Mouse (Mus musculus) intestine, embryonic 14.5 days (tissue): ENCODE data around the gene Galk1. TPM values are rescaled to one million over a fixed set of nuclear protein-coding genes. Genes with fewer than 3 reads are reported as not detected.
"Not testable (repeated sequence)": the region's sequence is repeated elsewhere in the genome, so short reads cannot be mapped to it uniquely, and the experiment has no call there.

ENCODE experiments used
- ATAC-seq: fragments of 200-750 bp; cut with Nextera tagmentation; replicated peaks from 2 replicates; pipeline ENCODE4 v1.8.0; 2017; ENCODE audit warnings: low read depth, moderate number of reproducible peaks, moderate TSS enrichment, moderate library complexity; ENCODE audit not compliant: low FRiP score, low TSS enrichment
- DNase-seq: peaks from one replicate; pipeline ENCODE4 v3.0.0-alpha.2; 2018; ENCODE audit warnings: low spot score
- H3K27ac ChIP-seq: fragments of 300-500 bp; sonication (generic); 2 replicates; pipeline ENCODE4 v1.5.1; 2014; ENCODE audit warnings: low read depth, mild to moderate bottlenecking, control low read depth
- H3K27me3 ChIP-seq: fragments of 300-500 bp; sonication (generic); replicated peaks from 2 replicates; pipeline ENCODE4 v1.6.1; 2014; ENCODE audit warnings: low read length, control low read depth; ENCODE audit not compliant: control insufficient read depth, insufficient read depth
- H3K36me3 ChIP-seq: fragments of 300-500 bp; sonication (generic); 2 replicates; pipeline ENCODE4 v1.6.1; 2014; ENCODE audit warnings: low read length, control low read depth; ENCODE audit not compliant: control insufficient read depth, insufficient read depth
- H3K4me1 ChIP-seq: fragments of 300-500 bp; sonication (generic); replicated peaks from 2 replicates; pipeline ENCODE4 v1.6.1; 2014; ENCODE audit warnings: low read length, control low read depth, mixed read lengths; ENCODE audit not compliant: control insufficient read depth, insufficient read depth
- H3K4me2 ChIP-seq: fragments of 300-500 bp; sonication (generic); 2 replicates; pipeline ENCODE4 v1.6.1; 2014; ENCODE audit warnings: low read length
- H3K4me3 ChIP-seq: fragments of 300-500 bp; sonication (generic); 2 replicates; pipeline ENCODE4 v1.5.1; 2014; ENCODE audit warnings: low read depth, low read length, control low read depth, mixed read lengths
- H3K9ac ChIP-seq: fragments of 300-500 bp; sonication (generic); 2 replicates; pipeline ENCODE4 v1.6.1; 2014; ENCODE audit warnings: mild to moderate bottlenecking, low read length
- H3K9me3 ChIP-seq: fragments of 300-500 bp; sonication (generic); 2 replicates; pipeline ENCODE4 v1.6.1; 2016; ENCODE audit warnings: low read length, control low read depth; ENCODE audit not compliant: control insufficient read depth
- WGBS: fragments of 180-500 bp; shearing (Covaris S2); extraction: QIAGEN DNeasy Blood & Tissue Kit; methylation state at CpG from one replicate; pipeline ENCODE4 v1.1.7; 2014; 5-methylcytosine and 5-hydroxymethylcytosine counted together
- polyA plus RNA-seq: library from polyadenylated mRNA; unstranded; fragments of >200 nt; fragmentation: Nextera tagmentation; extraction: Ambion mirVana; gene quantifications from 2 replicates; pipeline ENCODE4 v1.2.1, GENCODE M21; 2014

Galk1 gene
- polyA plus RNA-seq, 1 experiment from 2014 or later: 236 TPM

- Histone ChIP-seq H3K27me3 (no peaks in the 10 kb centered on the region), H3K36me3 (peaks cover 20% of the 10 kb centered on the region), H3K9me3 (no peaks in the 10 kb centered on the region), H3K27ac (no peak overlapping the region), H3K4me1 (peaks cover 8% of the 10 kb centered on the region), H3K4me2 (no peak overlapping the region), H3K4me3 (no peak overlapping the region), H3K9ac (no peak overlapping the region)
- 90% methylated on average over 3 of the region's 3 CpGs for WGBS
- ATAC-seq: no peak
- no peak for DNase-seq
Observed at GRCm38 (mm10) chr11:116025056-116025845, 12.7 kb upstream of the Galk1 start.

GRCm38 (mm10) chr11:116024356-116024808 lies 11.9 kb upstream of the Galk1 start:
- Histone ChIP-seq H3K27me3 (no peaks in the 10 kb centered on the region), H3K9me3 (no peaks in the 10 kb centered on the region), H3K27ac (peak overlapping the region; percentile 99), H3K36me3 (peaks cover 20% of the 10 kb centered on the region), H3K4me3 (peak overlapping the region; percentile 93), H3K4me1 (peaks cover 5% of the 10 kb centered on the region; the same call in 1 of the 2 replicates), H3K9ac (peak overlapping the region; percentile 100), H3K4me2 (no peak overlapping the region)
- DNase-seq (peak; percentile 100), ATAC-seq (peak; percentile 88)
- 0% methylated on average over 37 of the region's 37 CpGs for WGBS

GRCm38 (mm10) chr11:116023771-116024355 lies 11.3 kb upstream of the Galk1 start:
- H3K4me1 ChIP-seq: peaks cover 5% of the 10 kb centered on the region; the same call in 1 of the 2 replicates
- H3K4me2 ChIP-seq: peak overlapping the region; percentile 46
- under 1% methylated on average over 54 of the region's 57 CpGs for WGBS
- peak; percentile 59 for ATAC-seq
- H3K9me3 ChIP-seq: no peaks in the 10 kb centered on the region
- H3K27ac ChIP-seq: peak overlapping the region; percentile 99
- H3K4me3 ChIP-seq: peak overlapping the region; percentile 93
- DNase-seq: peak; percentile 91
- peak overlapping the region; percentile 100 for H3K9ac ChIP-seq
- H3K27me3 ChIP-seq: no peaks in the 10 kb centered on the region
- H3K36me3 ChIP-seq: peaks cover 20% of the 10 kb centered on the region

GRCm38 (mm10) chr11:116023074-116023770 lies 10.7 kb upstream of the Galk1 start:
- 4% methylated on average over 18 of the region's 18 CpGs for WGBS
- ATAC-seq: not testable (repeated sequence)
- peak; percentile 72 for DNase-seq

GRCm38 (mm10) chr11:116022256-116022780 lies 9.8 kb upstream of the Galk1 start:
- WGBS: 60% methylated on average over 4 of the region's 4 CpGs
- peak overlapping the region; percentile 71 for H3K4me2 ChIP-seq
- no peak for ATAC-seq
- H3K9me3 ChIP-seq: no peaks in the 10 kb centered on the region
- peaks cover 5% of the 10 kb centered on the region; the same call in 1 of the 2 replicates for H3K4me1 ChIP-seq
- H3K27me3 ChIP-seq: no peaks in the 10 kb centered on the region
- H3K9ac ChIP-seq: peak overlapping the region; percentile 48
- DNase-seq: no peak
- no peak overlapping the region for H3K27ac ChIP-seq
- peak overlapping the region; percentile 42 for H3K4me3 ChIP-seq
- peaks cover 20% of the 10 kb centered on the region for H3K36me3 ChIP-seq

More at GRCm38 (mm10) chr11:116023074-116023770, 10.7 kb upstream of the Galk1 start:
- Histone ChIP-seq H3K9ac (peak overlapping the region; percentile 100), H3K36me3 (peaks cover 20% of the 10 kb centered on the region), H3K27ac (peak overlapping the region; percentile 99), H3K4me2 (peak overlapping the region; percentile 71), H3K4me3 (peak overlapping the region; percentile 93)
- not testable (repeated sequence) for H3K4me1 ChIP-seq, H3K27me3 ChIP-seq, H3K9me3 ChIP-seq

GRCm38 (mm10) chr11:116021328-116022220 lies 9.1 kb upstream of the Galk1 start:
- H3K4me2 ChIP-seq: peak overlapping the region; percentile 71
- H3K4me3 ChIP-seq: peak overlapping the region; percentile 42
- 72% methylated on average over 6 of the region's 6 CpGs for WGBS
- H3K27me3 ChIP-seq: no peaks in the 10 kb centered on the region
- H3K36me3 ChIP-seq: peaks cover 20% of the 10 kb centered on the region
- H3K27ac ChIP-seq: no peak overlapping the region
- H3K9ac ChIP-seq: no peak overlapping the region
- peaks cover 5% of the 10 kb centered on the region; the same call in 1 of the 2 replicates for H3K4me1 ChIP-seq
- no peak for ATAC-seq
- no peaks in the 10 kb centered on the region for H3K9me3 ChIP-seq
- peak; percentile 67 for DNase-seq

GRCm38 (mm10) chr11:116020519-116020922 lies 8.0 kb upstream of the Galk1 start:
- H3K27ac ChIP-seq: no peak overlapping the region
- no peaks in the 10 kb centered on the region for H3K27me3 ChIP-seq
- no peak overlapping the region for H3K4me3 ChIP-seq
- 51% methylated on average over 1 of the region's 1 CpGs for WGBS
- no peaks in the 10 kb centered on the region for H3K9me3 ChIP-seq
- DNase-seq (peak; percentile 71), ATAC-seq (no peak)
- peaks cover 20% of the 10 kb centered on the region for H3K36me3 ChIP-seq
- H3K4me1 ChIP-seq: peaks cover 5% of the 10 kb centered on the region; the same call in 1 of the 2 replicates
- no peak overlapping the region for H3K4me2 ChIP-seq
- H3K9ac ChIP-seq: no peak overlapping the region
